Mouse (Mus musculus) liver, adult 2 months (tissue): ENCODE measurements around the gene Mettl3.

Source experiments
- CTCF ChIP-seq: fragments of 200-500 bp; IDR thresholded peaks from 2 replicates; pipeline ENCODE4 v1.5.1; 2011; ENCODE audit warnings: low read depth, low read length, control low read depth
- POLR2A ChIP-seq: fragments of 200-500 bp; IDR thresholded peaks from 2 replicates; pipeline ENCODE4 v1.6.1; 2011; ENCODE audit warnings: low read length, control low read depth; ENCODE audit not compliant: insufficient read depth; ENCODE audit errors: extremely low read depth

DNA sequence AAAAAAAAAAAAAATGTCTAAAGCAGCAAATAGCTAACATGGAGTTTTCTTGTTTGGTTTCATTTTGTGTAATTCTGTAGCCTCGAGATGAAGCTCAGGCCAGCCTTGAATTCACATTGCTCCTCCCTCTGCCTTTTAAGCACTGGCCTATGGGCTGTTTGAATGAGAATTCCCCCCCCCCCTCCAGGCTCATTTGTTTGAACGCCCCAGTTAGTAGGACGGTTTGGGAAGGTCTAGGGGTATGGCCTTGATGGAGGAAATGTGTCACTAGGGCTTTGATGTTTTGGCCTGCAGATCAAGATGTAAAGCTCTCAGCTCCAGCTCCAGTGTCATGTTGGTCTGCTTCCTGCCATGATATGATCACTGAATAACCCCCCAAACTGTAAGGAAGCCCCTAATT lies 32.1 kb downstream of the Mettl3 start:
- TF ChIP-seq POLR2A = no peak
- TF ChIP-seq CTCF = no peak
